Mouse (Mus musculus) fibroblast of lung, adult 2 months (primary cell): Measurements from ENCODE around the gene Tmcc3.

ENCODE experiments used
- DNase-seq: peaks from one replicate; pipeline ENCODE4 v3.0.0-alpha.2; 2011; ENCODE audit warnings: low read depth

The Tmcc3 gene

GRCm38 (mm10) chr10:94311511-94312006, at the start of gene Tmcc3:
Gene Tmcc3 (plus strand): TSS chr10:94311949.
- no peak for DNase-seq

GRCm38 (mm10) chr10:94262646-94263045, 49.1 kb upstream of the Tmcc3 start:
- no peak for DNase-seq

- no peak for DNase-seq
Measured at GRCm38 (mm10) chr10:94263211-94263610, 48.5 kb upstream of the Tmcc3 start.

- no peak for DNase-seq
Measured at GRCm38 (mm10) chr10:94265656-94266542, 45.9 kb upstream of the Tmcc3 start.

GRCm38 (mm10) chr10:94275321-94275720, 36.4 kb upstream of the Tmcc3 start:
- no peak for DNase-seq

GRCm38 (mm10) chr10:94276511-94276910, 35.2 kb upstream of the Tmcc3 start:
- no peak for DNase-seq

- no peak for DNase-seq
Measured at GRCm38 (mm10) chr10:94282179-94282578, 29.6 kb upstream of the Tmcc3 start.

GRCm38 (mm10) chr10:94282797-94283196, 29.0 kb upstream of the Tmcc3 start:
- no peak for DNase-seq

GRCm38 (mm10) chr10:94294437-94294836, 17.3 kb upstream of the Tmcc3 start:
- DNase-seq: no peak

GRCm38 (mm10) chr10:94294933-94295750, 16.6 kb upstream of the Tmcc3 start:
- no peak for DNase-seq

- no peak for DNase-seq
Measured at GRCm38 (mm10) chr10:94295923-94296605, 15.7 kb upstream of the Tmcc3 start.

- DNase-seq: no peak
Measured at GRCm38 (mm10) chr10:94298471-94298870, 13.3 kb upstream of the Tmcc3 start, which contains the start of gene Gm4792. Gene Gm4792 (minus strand): TSS chr10:94298703.

GRCm38 (mm10) chr10:94299301-94299700, 12.4 kb upstream of the Tmcc3 start:
- DNase-seq: no peak

GRCm38 (mm10) chr10:94304064-94304657, 7.6 kb upstream of the Tmcc3 start:
- no peak for DNase-seq

GRCm38 (mm10) chr10:94305526-94305925, 6.2 kb upstream of the Tmcc3 start:
- DNase-seq: no peak

- no peak for DNase-seq
Measured at GRCm38 (mm10) chr10:94310499-94311267, 1.1 kb upstream of the Tmcc3 start.

GRCm38 (mm10) chr10:94312007-94312715, 412 bp downstream of the Tmcc3 start:
- no peak for DNase-seq

GRCm38 (mm10) chr10:94313146-94313545, 1.4 kb downstream of the Tmcc3 start:
- DNase-seq: no peak

GRCm38 (mm10) chr10:94318574-94318973, 6.8 kb downstream of the Tmcc3 start:
- DNase-seq: no peak

GRCm38 (mm10) chr10:94329962-94330361, 18.2 kb downstream of the Tmcc3 start:
- DNase-seq: no peak
